Mouse (Mus musculus) testis, adult 2 months (tissue): ENCODE measurements at regions not wholly inside any gene's neighbourhood (a gene's known extent, or its start where the extent isn't known, plus 50 kb on each side); places are given as distances from the start of the nearest gene placed in this dataset.

Source experiments
- CTCF ChIP-seq: fragments of 200-500 bp; IDR thresholded peaks from 2 replicates; pipeline ENCODE4 v1.5.1; 2012; ENCODE audit warnings: low read depth, mild to moderate bottlenecking, inconsistent platforms, low read length, moderate library complexity; ENCODE audit not compliant: control insufficient read depth, insufficient read depth, insufficient replicate concordance
- POLR2A ChIP-seq: fragments of 200-500 bp; IDR thresholded peaks from 2 replicates; pipeline ENCODE4 v1.6.1; 2012; ENCODE audit warnings: low read depth, mild to moderate bottlenecking, inconsistent platforms, low read length, moderate library complexity; ENCODE audit not compliant: control insufficient read depth

DNA sequence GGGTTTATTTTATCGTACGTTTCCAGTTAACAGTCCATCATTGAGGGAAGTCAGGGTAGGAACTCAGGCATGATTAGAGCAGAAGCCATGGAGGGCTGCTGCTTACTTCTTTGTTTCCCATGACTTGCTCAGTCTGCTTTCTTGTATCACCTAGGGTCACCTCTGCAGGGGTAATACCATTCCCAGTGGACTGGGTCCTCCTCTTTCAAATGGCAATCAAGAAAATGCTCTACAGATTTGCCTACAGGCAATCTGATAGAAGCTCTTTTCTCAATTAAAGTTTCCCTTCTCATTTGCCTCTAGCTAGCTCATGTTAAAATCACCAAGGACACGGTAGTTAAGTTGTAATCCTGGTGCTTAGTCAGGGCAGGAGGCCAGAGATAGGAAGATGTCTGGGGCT is 72.5 kb upstream of the Mboat1 start:
- no peak for TF ChIP-seq CTCF
- TF ChIP-seq POLR2A: no peak
